Mouse (Mus musculus) c-Kit-positive CD71-positive TER-119-negative erythroid progenitor cells, embryonic 14.5 days (primary cell): ENCODE measurements around the gene Cables2.

Experiments
- DNase-seq: peaks from one replicate; pipeline ENCODE4 v3.0.0-alpha.2; 2013; ENCODE audit warnings: low read depth

The Cables2 gene

DNA sequence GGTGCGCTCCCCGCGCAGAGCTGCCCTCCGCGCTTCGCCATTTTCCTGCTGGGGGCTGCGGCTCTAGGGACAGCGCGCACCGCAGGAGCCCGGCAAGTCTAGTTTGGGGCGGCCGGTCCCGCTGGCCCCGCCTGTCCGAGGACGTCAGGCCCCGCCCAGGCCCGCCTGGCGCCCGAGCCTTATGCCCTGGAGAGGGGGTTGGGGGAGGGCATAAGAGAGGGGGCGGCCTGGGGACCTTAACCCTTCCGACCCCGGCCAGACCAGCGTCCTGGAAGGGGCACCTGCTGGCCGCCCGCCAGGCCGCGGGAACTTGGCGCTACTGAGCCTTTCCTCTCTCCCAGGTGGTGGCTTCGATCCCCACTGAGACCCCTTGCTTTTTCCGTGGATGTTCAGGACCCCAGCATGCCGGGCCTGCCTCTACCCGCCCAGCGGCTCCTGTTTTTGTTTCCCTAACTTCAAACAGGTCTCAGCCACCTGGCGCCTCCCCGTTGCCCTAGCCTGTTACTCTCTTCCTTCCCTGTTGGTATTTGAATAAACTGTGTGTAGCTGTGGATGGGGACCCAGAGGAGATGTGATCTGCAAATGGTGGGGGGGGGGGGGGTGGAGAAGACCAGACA lies 47.4 kb downstream of the Cables2 start, which contains the start of gene Lama5:
Lama5 (minus strand) TSS at position 98 of the 617 bp plus-strand sequence.
- no peak for DNase-seq

DNA sequence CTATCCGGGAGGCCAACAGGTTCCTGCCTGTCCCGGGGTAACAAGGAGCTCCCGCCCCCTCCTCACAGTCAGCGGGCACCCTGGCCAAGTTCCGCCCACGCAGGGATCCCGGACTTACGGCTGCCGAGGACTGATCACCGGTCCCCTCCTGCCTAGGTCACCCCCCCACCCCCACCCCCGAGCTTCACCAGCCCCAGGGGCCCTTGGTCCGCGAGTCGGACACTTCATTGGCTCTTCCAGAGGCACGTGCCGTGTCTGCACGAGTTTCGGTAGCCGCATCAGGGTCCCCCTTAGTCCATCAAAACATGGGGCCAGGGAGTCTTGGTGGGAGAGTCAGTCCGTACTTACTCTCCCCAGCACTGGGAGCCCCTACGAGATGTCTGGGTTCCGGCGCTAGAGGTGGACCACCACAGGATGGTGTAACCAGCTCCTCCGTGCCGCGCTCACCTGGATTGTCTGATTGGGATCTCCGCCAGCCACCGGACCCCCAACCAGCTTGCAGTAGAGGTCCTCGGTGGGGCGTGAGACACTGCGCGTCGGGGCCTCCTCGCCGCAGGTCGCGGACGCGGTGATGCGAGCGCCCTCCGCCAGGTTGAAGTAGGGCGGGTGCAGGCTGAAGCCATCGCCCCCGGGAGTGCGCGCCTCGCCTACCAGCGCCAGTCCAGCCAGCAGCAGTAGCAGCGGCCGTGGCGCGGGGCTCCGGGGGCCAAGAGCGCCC lies 48.1 kb downstream of the Cables2 start:
- DNase-seq = no peak

GRCm38 (mm10) chr2:180224647-180225043 lies 48.7 kb downstream of the Cables2 start:
- DNase-seq = no peak

- no peak for DNase-seq
Observed at GRCm38 (mm10) chr2:180222250-180222649, 51.0 kb downstream of the Cables2 start.

- DNase-seq = no peak
Observed at GRCm38 (mm10) chr2:180221051-180221450, 52.2 kb downstream of the Cables2 start.

DNA sequence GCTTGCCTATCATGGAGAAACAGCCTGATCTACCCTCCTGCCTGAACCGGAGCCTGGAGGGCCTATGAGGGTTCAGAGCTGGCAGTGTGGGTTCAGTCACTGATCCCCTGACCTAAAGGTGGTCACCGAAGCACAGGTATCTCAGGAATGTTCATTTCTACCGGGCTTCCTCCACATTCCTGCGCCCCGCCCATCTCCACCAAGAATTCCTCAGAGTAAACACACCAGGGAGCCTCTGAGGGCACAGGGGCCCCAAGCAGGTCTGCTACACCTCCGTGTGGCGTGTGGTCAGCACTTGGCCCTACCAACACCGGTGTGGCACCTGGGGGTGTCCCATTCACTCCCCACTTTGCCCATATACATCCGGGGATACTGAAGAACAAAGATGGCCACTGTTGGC lies 53.1 kb downstream of the Cables2 start:
- DNase-seq = no peak

DNA sequence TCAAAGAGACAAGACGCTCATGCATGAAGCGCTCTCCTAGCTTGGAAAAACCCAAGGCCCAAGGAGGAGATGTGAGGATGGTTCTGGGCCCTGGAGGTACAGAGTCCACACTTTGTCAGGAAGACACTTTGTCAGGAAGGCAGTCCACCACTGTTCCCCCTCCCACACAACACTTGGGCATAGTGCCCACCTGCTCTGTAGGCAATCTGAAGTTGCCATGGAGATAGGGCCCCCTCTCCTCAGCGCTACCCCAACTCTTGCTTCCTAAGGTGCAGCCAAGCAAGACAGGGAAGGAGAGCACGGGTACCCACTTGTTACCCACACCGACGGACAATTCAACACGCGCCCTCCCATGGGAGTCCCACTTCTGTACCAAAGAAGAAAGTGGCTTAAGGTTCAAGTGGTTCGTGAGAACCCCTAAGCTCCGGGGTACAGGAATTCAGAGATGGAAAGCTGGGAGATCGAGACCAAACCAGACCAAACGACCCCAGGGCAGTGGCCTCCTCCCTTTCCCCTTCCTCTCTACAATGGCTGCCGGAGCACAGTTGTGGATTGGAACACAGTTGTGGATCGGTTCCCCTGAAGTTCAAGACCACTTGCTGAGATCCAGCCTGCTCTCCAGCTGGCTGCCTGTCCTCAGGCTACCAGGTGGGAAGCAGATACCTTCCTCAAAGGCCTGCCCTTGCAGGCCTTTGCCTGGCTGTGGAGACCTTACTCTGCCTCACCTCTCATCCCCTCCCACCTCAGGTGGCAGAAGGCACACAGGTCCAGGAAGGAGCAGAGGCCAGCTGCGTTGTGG lies 54.0 kb downstream of the Cables2 start:
- DNase-seq = no peak

DNA sequence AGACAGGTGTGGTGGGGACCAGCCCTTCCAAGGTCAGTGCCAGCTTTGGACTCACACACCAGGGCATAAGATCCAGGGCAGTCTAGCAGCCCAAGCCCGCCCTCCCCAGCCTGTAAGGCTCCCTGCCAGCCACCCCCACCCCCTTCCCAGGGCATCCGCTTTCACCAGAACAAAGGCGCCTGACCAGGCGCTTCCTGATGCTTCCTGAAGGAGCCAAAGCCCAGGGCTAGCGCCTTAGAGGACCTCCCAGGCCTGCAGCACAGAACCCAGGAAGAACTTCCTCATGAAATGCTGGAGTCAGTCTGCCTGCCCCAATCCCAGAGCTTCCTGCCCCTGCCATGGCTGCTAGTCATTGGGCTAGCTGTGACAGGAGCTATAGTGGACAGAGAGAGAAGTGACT lies 54.6 kb downstream of the Cables2 start:
- DNase-seq = no peak

- DNase-seq = no peak
Observed at GRCm38 (mm10) chr2:180218241-180218640, 55.1 kb downstream of the Cables2 start.

DNA sequence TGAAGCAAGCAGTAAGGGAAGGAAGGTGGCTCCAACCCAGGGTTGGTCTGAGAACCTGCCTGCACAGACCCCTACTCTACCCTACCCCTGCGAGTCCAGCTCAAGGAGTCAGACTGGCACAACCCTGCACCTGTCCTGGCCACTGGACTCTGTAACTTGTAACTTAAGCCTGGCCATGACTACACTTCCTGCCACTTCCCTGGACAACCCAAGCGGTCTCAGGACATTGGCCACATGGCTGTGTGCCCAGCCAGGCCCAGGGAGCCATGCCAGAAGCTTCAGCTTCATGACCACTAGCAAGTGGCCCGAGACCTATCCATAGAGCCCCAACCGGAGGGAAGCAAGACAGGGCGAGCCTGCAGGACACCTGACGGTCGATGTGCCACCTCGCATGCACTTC lies 55.7 kb downstream of the Cables2 start:
- DNase-seq = no peak

DNA sequence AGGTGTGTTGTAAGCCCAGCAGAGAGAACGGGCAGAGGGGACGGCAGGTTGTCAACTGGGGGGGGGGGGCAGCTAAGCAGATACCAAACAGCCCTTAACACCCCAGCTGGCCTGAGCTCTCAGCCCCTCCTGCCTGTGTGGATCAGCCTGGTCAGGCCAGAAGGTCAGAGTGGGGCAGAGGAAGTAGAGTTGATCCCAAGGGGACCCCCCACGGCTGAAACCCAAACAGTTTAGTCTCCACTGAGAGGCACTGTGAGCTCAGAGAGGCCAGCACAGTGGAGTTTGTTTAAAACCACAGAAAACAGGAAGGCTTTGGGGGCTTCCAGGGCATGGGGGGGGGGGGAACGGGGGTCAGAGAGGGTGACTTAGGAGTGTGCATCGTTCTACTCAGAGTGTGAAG lies 56.4 kb downstream of the Cables2 start:
- no peak for DNase-seq

- DNase-seq = no peak
Observed at GRCm38 (mm10) chr2:180215951-180216350, 57.3 kb downstream of the Cables2 start.

GRCm38 (mm10) chr2:180215011-180215461 lies 58.3 kb downstream of the Cables2 start:
- DNase-seq = no peak

DNA sequence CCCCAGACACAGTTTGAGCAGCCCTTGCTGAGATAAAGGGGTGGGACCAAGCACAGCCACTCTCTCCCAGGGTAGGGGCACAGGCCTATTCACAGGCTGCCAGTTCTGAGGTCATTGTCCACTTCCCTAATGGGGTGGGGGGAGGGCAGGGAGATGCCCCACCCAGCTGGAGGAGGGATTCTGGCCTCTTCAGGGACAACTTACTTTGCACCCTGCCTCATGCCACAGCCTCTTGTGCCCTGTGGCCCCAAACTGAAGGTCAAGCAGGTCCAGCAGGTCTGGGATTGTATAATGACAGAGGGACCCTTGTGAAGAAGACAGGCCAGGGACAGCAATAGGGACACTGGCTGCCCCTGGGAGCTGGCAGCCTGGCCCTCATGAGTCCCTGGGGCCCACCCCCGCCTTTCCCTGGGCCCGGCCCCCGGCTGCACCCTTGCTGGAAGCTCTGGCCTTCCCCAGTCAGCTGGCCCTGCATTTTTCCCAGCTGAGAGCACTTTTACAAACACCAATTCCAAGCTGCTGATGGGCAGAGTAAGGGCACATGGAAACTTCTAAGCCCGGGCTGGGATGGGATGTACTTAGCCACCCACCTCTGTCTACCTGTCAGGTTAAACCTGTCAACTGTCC lies 58.8 kb downstream of the Cables2 start:
- no peak for DNase-seq

DNA sequence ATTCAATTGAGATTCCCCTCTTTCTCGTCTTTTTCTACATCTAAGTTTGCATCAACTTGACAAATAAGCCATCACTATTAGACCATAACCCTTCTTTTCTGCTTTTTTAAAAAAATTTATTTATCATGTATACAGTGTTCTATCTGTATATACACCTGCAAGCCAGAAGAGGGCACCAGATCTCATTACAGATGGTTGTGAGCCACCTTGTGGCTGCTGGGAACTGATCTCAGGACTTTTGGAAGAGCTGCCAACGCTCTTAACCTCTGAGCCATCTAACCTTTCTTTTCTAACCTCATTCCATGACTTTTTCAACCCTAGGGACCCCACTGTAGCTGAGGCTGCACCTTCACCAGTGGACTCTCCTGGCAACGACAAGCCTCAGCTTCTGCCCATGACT lies 61.0 kb downstream of the Cables2 start:
- no peak for DNase-seq

DNA sequence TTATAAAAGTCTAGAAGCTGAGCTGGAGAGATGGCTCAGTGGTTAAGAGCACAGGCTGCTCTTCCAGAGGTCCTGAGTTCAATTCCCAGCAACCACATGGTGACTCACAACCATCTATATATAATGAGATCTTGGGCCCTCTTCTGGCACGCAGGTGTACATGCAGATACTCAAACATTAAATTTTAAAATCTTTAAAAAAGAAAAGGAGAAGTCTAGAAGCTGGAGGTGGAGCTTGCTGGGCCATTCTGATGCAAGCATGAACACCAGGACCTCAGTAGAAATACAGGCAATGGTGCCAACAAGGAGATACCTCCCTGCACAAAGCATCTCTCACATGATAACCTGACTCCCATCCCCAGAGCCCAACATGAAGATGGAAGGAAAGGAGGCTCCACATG lies 64.3 kb downstream of the Cables2 start:
- DNase-seq = no peak
